Mouse (Mus musculus) intestine, embryonic 14.5 days (tissue): ENCODE measurements around the gene Clic1. TPM values are rescaled to one million over a fixed set of nuclear protein-coding genes. Genes with fewer than 3 reads are reported as not detected.
"Not testable (repeated sequence)": the region's sequence is repeated elsewhere in the genome, so short reads cannot be mapped to it uniquely, and the experiment has no call there.

ENCODE experiments used
- ATAC-seq: fragments of 200-750 bp; cut with Nextera tagmentation; replicated peaks from 2 replicates; pipeline ENCODE4 v1.8.0; 2017; ENCODE audit warnings: low read depth, moderate number of reproducible peaks, moderate TSS enrichment, moderate library complexity; ENCODE audit not compliant: low FRiP score, low TSS enrichment
- DNase-seq: peaks from one replicate; pipeline ENCODE4 v3.0.0-alpha.2; 2018; ENCODE audit warnings: low spot score
- H3K27ac ChIP-seq: fragments of 300-500 bp; sonication (generic); 2 replicates; pipeline ENCODE4 v1.5.1; 2014; ENCODE audit warnings: low read depth, mild to moderate bottlenecking, control low read depth
- H3K27me3 ChIP-seq: fragments of 300-500 bp; sonication (generic); replicated peaks from 2 replicates; pipeline ENCODE4 v1.6.1; 2014; ENCODE audit warnings: low read length, control low read depth; ENCODE audit not compliant: control insufficient read depth, insufficient read depth
- H3K36me3 ChIP-seq: fragments of 300-500 bp; sonication (generic); 2 replicates; pipeline ENCODE4 v1.6.1; 2014; ENCODE audit warnings: low read length, control low read depth; ENCODE audit not compliant: control insufficient read depth, insufficient read depth
- H3K4me1 ChIP-seq: fragments of 300-500 bp; sonication (generic); replicated peaks from 2 replicates; pipeline ENCODE4 v1.6.1; 2014; ENCODE audit warnings: low read length, control low read depth, mixed read lengths; ENCODE audit not compliant: control insufficient read depth, insufficient read depth
- H3K4me2 ChIP-seq: fragments of 300-500 bp; sonication (generic); 2 replicates; pipeline ENCODE4 v1.6.1; 2014; ENCODE audit warnings: low read length
- H3K4me3 ChIP-seq: fragments of 300-500 bp; sonication (generic); 2 replicates; pipeline ENCODE4 v1.5.1; 2014; ENCODE audit warnings: low read depth, low read length, control low read depth, mixed read lengths
- H3K9ac ChIP-seq: fragments of 300-500 bp; sonication (generic); 2 replicates; pipeline ENCODE4 v1.6.1; 2014; ENCODE audit warnings: mild to moderate bottlenecking, low read length
- H3K9me3 ChIP-seq: fragments of 300-500 bp; sonication (generic); 2 replicates; pipeline ENCODE4 v1.6.1; 2016; ENCODE audit warnings: low read length, control low read depth; ENCODE audit not compliant: control insufficient read depth
- WGBS: fragments of 180-500 bp; shearing (Covaris S2); extraction: QIAGEN DNeasy Blood & Tissue Kit; methylation state at CpG from one replicate; pipeline ENCODE4 v1.1.7; 2014; 5-methylcytosine and 5-hydroxymethylcytosine counted together
- polyA plus RNA-seq: library from polyadenylated mRNA; unstranded; fragments of >200 nt; fragmentation: Nextera tagmentation; extraction: Ambion mirVana; gene quantifications from 2 replicates; pipeline ENCODE4 v1.2.1, GENCODE M21; 2014

Clic1 gene
- polyA plus RNA-seq, 1 experiment from 2014 or later, result 113 TPM

DNA sequence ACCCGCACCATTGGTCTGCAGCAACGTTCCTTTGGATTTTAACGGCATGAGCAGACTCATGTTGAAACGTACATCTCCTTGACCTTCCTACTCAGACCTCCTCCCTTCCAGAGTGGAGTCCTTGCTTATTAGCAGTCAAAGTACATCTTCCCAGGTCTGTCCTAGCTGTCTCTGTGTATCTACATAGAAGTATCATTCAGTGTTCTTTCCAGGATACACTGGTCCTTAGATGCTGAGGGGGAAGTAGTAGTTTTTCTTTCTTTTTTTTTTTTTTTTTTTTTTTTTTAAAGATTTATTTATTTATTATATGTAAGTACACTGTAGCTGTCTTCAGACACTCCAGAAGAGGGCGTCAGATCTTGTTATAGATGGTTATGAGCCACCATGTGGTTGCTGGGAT lies 43.9 kb upstream of the Clic1 start:
- WGBS, result 93% methylated on average over 4 of the region's 5 CpGs
- H3K9me3 ChIP-seq, H3K4me3 ChIP-seq, H3K27me3 ChIP-seq, H3K27ac ChIP-seq, H3K9ac ChIP-seq, ATAC-seq, H3K4me2 ChIP-seq, DNase-seq: not testable (repeated sequence)
- H3K36me3 ChIP-seq, result peaks cover 68% of the 10 kb centered on the region
- peaks cover 15% of the 10 kb centered on the region for H3K4me1 ChIP-seq

- peaks cover 84% of the 10 kb centered on the region for H3K36me3 ChIP-seq
- H3K4me3 ChIP-seq, result no peak overlapping the region
- ATAC-seq, result no peak
- 93% methylated on average over 7 of the region's 7 CpGs for WGBS
- no peaks in the 10 kb centered on the region for H3K9me3 ChIP-seq
- no peak overlapping the region for H3K4me2 ChIP-seq
- no peak overlapping the region for H3K9ac ChIP-seq
- H3K4me1 ChIP-seq, result peaks cover 10% of the 10 kb centered on the region
- no peak for DNase-seq
- no peak overlapping the region for H3K27ac ChIP-seq
- H3K27me3 ChIP-seq, result no peaks in the 10 kb centered on the region
Measured at GRCm38 (mm10) chr17:35007387-35007991, 42.3 kb upstream of the Clic1 start.

- DNase-seq (no peak), ATAC-seq (no peak)
- no peaks in the 10 kb centered on the region for H3K4me1 ChIP-seq
- H3K36me3 ChIP-seq, result peaks cover 98% of the 10 kb centered on the region
- no peaks in the 10 kb centered on the region for H3K9me3 ChIP-seq
- H3K9ac ChIP-seq, result no peak overlapping the region
- no peak overlapping the region for H3K27ac ChIP-seq
- H3K4me2 ChIP-seq, result no peak overlapping the region
- WGBS, result 87% methylated on average over 7 of the region's 7 CpGs
- no peak overlapping the region for H3K4me3 ChIP-seq
- H3K27me3 ChIP-seq, result no peaks in the 10 kb centered on the region
Measured at GRCm38 (mm10) chr17:35009586-35009985, 40.2 kb upstream of the Clic1 start.

- WGBS, result 93% methylated on average over 8 of the region's 8 CpGs
- Histone ChIP-seq H3K36me3 (peaks cover 99% of the 10 kb centered on the region), H3K27ac (no peak overlapping the region), H3K27me3 (no peaks in the 10 kb centered on the region), H3K9me3 (no peaks in the 10 kb centered on the region), H3K4me3 (no peak overlapping the region), H3K9ac (no peak overlapping the region), H3K4me2 (no peak overlapping the region), H3K4me1 (no peaks in the 10 kb centered on the region)
- ATAC-seq, result no peak
- DNase-seq, result no peak
Measured at GRCm38 (mm10) chr17:35011440-35011839, 38.3 kb upstream of the Clic1 start.

DNA sequence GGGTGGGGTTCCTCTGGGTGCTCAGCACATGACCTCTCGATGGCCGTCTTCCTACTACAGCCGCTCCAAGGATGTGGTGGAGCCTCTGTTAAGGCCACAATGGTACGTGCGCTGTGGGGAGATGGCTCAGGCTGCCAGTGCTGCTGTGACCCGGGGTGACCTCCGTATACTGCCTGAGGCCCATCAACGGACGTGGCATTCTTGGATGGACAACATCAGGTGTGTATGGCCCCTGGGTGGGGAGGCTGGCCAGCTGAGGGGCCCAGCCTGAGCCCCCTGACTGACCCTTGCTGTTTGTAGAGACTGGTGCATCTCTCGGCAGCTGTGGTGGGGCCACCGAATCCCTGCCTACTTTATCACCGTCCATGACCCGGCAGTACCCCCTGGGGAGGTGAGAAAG lies 37.3 kb upstream of the Clic1 start:
- no peak overlapping the region for H3K9ac ChIP-seq
- WGBS, result 87% methylated on average over 13 of the region's 13 CpGs
- DNase-seq (no peak), ATAC-seq (no peak)
- H3K4me3 ChIP-seq, result no peak overlapping the region
- H3K4me1 ChIP-seq, result no peaks in the 10 kb centered on the region
- H3K4me2 ChIP-seq, result no peak overlapping the region
- no peaks in the 10 kb centered on the region for H3K9me3 ChIP-seq
- H3K36me3 ChIP-seq, result peaks cover 97% of the 10 kb centered on the region
- H3K27ac ChIP-seq, result no peak overlapping the region
- H3K27me3 ChIP-seq, result no peaks in the 10 kb centered on the region

DNA sequence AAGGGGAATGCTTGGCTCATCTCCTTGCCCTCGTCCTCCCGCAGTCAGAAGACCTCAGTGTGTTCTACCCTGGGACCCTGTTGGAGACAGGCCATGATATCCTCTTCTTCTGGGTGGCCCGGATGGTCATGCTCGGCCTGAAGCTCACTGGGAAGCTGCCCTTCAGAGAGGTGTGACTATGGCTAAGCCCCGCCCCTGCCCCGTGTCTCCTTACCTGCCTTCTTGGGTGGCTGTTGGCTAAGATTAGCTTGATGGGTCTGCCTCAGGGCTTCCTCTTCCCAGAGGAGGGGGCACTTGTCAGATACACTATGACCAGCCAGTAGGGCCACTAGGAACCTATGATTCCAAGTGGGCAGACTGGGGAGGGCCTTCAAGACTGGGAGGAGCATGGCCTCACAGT lies 36.5 kb upstream of the Clic1 start:
- Histone ChIP-seq H3K9me3 (no peaks in the 10 kb centered on the region), H3K27ac (no peak overlapping the region), H3K27me3 (no peaks in the 10 kb centered on the region), H3K4me3 (no peak overlapping the region), H3K4me2 (no peak overlapping the region), H3K36me3 (peaks cover 89% of the 10 kb centered on the region), H3K9ac (no peak overlapping the region), H3K4me1 (no peaks in the 10 kb centered on the region)
- 0 out of 2 replicates have a peak, but pooled peaks have one; percentile 20 for ATAC-seq
- WGBS, result 78% methylated on average over 6 of the region's 6 CpGs
- no peak for DNase-seq

DNA sequence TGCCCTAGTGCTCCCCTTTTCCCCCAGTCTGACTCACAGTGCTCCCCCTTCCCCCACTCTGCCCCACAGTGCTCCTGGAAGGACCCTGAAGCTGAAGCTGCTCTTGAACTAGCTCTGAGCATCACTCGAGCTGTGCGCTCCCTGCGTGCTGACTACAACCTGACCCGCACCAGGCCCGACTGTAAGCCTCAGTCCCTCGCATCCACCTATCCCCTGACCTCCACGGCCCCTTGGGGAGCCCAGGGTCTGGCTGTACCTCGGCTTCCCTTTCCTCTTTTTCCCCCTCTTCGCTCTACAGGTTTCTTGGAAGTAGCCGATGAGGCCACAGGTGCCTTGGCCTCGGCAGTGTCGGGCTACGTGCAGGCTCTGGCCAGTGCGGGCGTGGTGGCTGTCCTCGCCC lies 34.5 kb upstream of the Clic1 start:
- no peak overlapping the region for H3K4me2 ChIP-seq
- 94% methylated on average over 16 of the region's 16 CpGs for WGBS
- H3K27ac ChIP-seq, result no peak overlapping the region
- no peaks in the 10 kb centered on the region for H3K4me1 ChIP-seq
- DNase-seq (no peak), ATAC-seq (no peak)
- H3K9ac ChIP-seq, result no peak overlapping the region
- no peak overlapping the region for H3K4me3 ChIP-seq
- no peaks in the 10 kb centered on the region for H3K9me3 ChIP-seq
- no peaks in the 10 kb centered on the region for H3K27me3 ChIP-seq
- peaks cover 68% of the 10 kb centered on the region for H3K36me3 ChIP-seq

GRCm38 (mm10) chr17:35016376-35016775 lies 33.4 kb upstream of the Clic1 start, which contains the start of gene Vwa7:
Vwa7 (plus strand) TSS chr17:35016579.
- H3K9ac ChIP-seq, result no peak within 1 kb of the TSS
- ATAC-seq, result peak; percentile 47
- H3K27ac ChIP-seq, result no peak within 1 kb of the TSS
- no peak within 1 kb of the TSS for H3K4me2 ChIP-seq
- peaks cover 57% of the 10 kb centered on the region for H3K36me3 ChIP-seq
- no peaks in the 10 kb centered on the region for H3K27me3 ChIP-seq
- 56% methylated on average over 12 of the region's 12 CpGs for WGBS
- H3K4me1 ChIP-seq, result peaks cover 2% of the 10 kb centered on the region; the same call in 1 of the 2 replicates
- H3K9me3 ChIP-seq, result no peaks in the 10 kb centered on the region
- no peak within 1 kb of the TSS for H3K4me3 ChIP-seq
- no peak for DNase-seq
